Mouse (Mus musculus): ENCODE data around the gene Zfp146.
A peak's percentile ranks its signal among the peaks of the same experiment; 100 is the strongest.
"Not testable (repeated sequence)": the region's sequence is repeated elsewhere in the genome, so short reads cannot be mapped to it uniquely, and the experiment has no call there.

Gene Zfp146

GRCm38 (mm10) chr7:30129900-30130299 lies 39.6 kb downstream of the Zfp146 start:
- DNase-seq (ENCODE audit: low spot score in 2 of 2) = no peak

- no peak for DNase-seq (ENCODE audit: low spot score in 2 of 2)
Observed at GRCm38 (mm10) chr7:30122188-30122530, 47.4 kb downstream of the Zfp146 start.

GRCm38 (mm10) chr7:30121308-30122187 lies 48.0 kb downstream of the Zfp146 start, which contains the start of gene Zfp382:
Zfp382 (plus strand) TSS chr7:30121942.
- DNase-seq (ENCODE audit: low spot score in 2 of 2) = peak; percentile 90

- DNase-seq (ENCODE audit: low spot score in 2 of 2) = not testable (repeated sequence)
Observed at GRCm38 (mm10) chr7:30117935-30118334, 51.6 kb downstream of the Zfp146 start.

GRCm38 (mm10) chr7:30116076-30116475 lies 53.5 kb downstream of the Zfp146 start:
- DNase-seq (ENCODE audit: low spot score in 2 of 2) = no peak
